8 mouse cellular contexts compared by ENCODE assay signal in the genomic region with DNA sequence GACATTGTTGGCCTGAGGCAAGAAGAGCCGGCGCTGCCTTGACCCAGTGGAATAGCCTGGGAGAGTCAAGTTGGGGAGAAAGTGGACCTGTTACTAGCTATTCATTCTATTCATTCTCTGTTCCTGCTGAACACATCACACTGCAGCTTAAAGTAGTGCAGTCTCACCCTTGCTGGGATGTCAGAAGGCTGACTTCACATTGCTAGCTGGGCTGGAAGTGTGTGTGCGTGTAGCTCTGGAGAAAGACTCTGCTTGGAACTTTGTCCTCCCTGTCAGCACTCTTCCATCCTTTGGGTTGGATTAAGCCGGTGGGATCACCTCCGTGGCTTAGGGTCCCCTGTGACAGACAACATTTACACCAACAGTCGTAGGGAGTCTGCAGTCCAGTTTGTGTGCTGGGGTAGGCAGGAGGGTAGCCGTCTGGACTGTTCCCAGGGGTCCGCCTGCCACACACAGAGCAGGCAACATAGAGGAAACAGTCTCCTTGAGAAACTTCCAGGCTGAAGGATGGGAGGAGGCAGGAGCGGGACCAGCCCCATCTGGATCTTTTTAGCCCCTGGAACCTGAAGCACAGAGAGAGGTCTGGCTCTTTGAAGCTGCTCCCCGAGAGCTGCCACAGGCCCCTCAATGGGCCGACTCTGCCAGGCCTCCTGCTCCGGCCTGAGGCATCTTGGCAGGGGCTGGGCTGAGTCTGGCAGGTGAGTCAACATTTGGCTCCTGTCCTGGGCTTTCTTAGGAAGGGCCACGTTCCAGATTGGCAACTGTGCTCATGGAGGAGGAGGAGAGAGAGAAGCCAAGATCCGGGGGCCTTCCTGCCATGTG.
DNase-seq lines count a peak whose midpoint lies in the region; ATAC-seq and TF ChIP-seq lines count a peak whose summit lies in the region.

No protein-coding gene starts in this region.

- no peak overlapping the region for H3K9ac ChIP-seq in midbrain, postnatal 0 days (replicated peaks; ENCODE audit: low read length, poor library complexity, severe bottlenecking)
- no peak overlapping the region for H3K9ac ChIP-seq in midbrain, embryonic 11.5 days (ENCODE audit: low read length)
- H3K9ac ChIP-seq in forebrain, embryonic 16.5 days (replicated peaks; ENCODE audit: low read depth, low read length): no peak overlapping the region
- no peak overlapping the region for H3K9ac ChIP-seq in midbrain, embryonic 15.5 days

- H3K4me3 ChIP-seq in midbrain, postnatal 0 days (ENCODE audit: low read depth, low read length): no peak overlapping the region
- no peak overlapping the region for H3K4me3 ChIP-seq in midbrain, embryonic 11.5 days (ENCODE audit: low read depth, low read length)
- H3K4me3 ChIP-seq in forebrain, embryonic 16.5 days (replicated peaks; ENCODE audit: low read length): no peak overlapping the region
- H3K4me3 ChIP-seq in midbrain, embryonic 15.5 days: no peak overlapping the region

- peaks cover 2% of the 10 kb centered on the region; the same call in 1 of the 2 replicates for H3K27me3 ChIP-seq in midbrain, postnatal 0 days (ENCODE audit: insufficient read depth, low read length)
- no peaks in the 10 kb centered on the region for H3K27me3 ChIP-seq in midbrain, embryonic 11.5 days (ENCODE audit: control insufficient read depth, insufficient read depth, low read length)
- H3K27me3 ChIP-seq in forebrain, embryonic 16.5 days (replicated peaks; ENCODE audit: control insufficient read depth, insufficient read depth, low read length): no peaks in the 10 kb centered on the region
- peaks cover 2% of the 10 kb centered on the region; the same call in 1 of the 2 replicates for H3K27me3 ChIP-seq in midbrain, embryonic 15.5 days (replicated peaks)

- no peak overlapping the region for H3K27ac ChIP-seq in midbrain, postnatal 0 days (ENCODE audit: low read depth, low read length)
- no peak overlapping the region for H3K27ac ChIP-seq in midbrain, embryonic 11.5 days (ENCODE audit: low read depth, low read length)
- H3K27ac ChIP-seq in forebrain, embryonic 16.5 days (ENCODE audit: low read length): peak overlapping the region; percentile 37
- no peak overlapping the region for H3K27ac ChIP-seq in midbrain, embryonic 15.5 days

- H3K4me2 ChIP-seq in midbrain, postnatal 0 days (ENCODE audit: low read depth, low read length, poor library complexity, severe bottlenecking): no peak overlapping the region
- H3K4me2 ChIP-seq in midbrain, embryonic 11.5 days: no peak overlapping the region
- H3K4me2 ChIP-seq in forebrain, embryonic 16.5 days (ENCODE audit: low read length): no peak overlapping the region
- no peak overlapping the region for H3K4me2 ChIP-seq in midbrain, embryonic 15.5 days

- WGBS in midbrain, postnatal 0 days: 57% methylated on average over 14 of the region's 14 CpGs
- WGBS in midbrain, embryonic 11.5 days: 61% methylated on average over 14 of the region's 14 CpGs
- 37% methylated on average over 14 of the region's 14 CpGs for WGBS in forebrain, embryonic 16.5 days
- WGBS in midbrain, embryonic 15.5 days: 64% methylated on average over 13 of the region's 14 CpGs

- H3K9me3 ChIP-seq in midbrain, postnatal 0 days (ENCODE audit: low read length): no peaks in the 10 kb centered on the region
- no peaks in the 10 kb centered on the region for H3K9me3 ChIP-seq in midbrain, embryonic 11.5 days (ENCODE audit: control insufficient read depth, low read length)
- no peaks in the 10 kb centered on the region for H3K9me3 ChIP-seq in forebrain, embryonic 16.5 days (ENCODE audit: control insufficient read depth, low read length)
- no peaks in the 10 kb centered on the region for H3K9me3 ChIP-seq in midbrain, embryonic 15.5 days

- no peaks in the 10 kb centered on the region; the same call in 1 of the 2 replicates for H3K4me1 ChIP-seq in midbrain, postnatal 0 days (ENCODE audit: insufficient read depth, low read length)
- peaks cover 8% of the 10 kb centered on the region for H3K4me1 ChIP-seq in midbrain, embryonic 11.5 days (ENCODE audit: control insufficient read depth, insufficient read depth, low read length)
- H3K4me1 ChIP-seq in forebrain, embryonic 16.5 days (replicated peaks; ENCODE audit: control insufficient read depth, insufficient read depth, low read length): peaks cover 19% of the 10 kb centered on the region
- peaks cover 15% of the 10 kb centered on the region for H3K4me1 ChIP-seq in midbrain, embryonic 15.5 days

- no peak; the same call in 1 of the 2 replicates for ATAC-seq in midbrain, postnatal 0 days (ENCODE audit: low FRiP score)
- ATAC-seq in midbrain, embryonic 11.5 days (ENCODE audit: low FRiP score): no peak
- peak; percentile 89 for ATAC-seq in forebrain, embryonic 16.5 days
- no peak for ATAC-seq in megakaryocyte progenitor cell, adult 5-6 weeks (replicated peaks; ENCODE audit: poor library complexity)
- no peak for ATAC-seq in midbrain, embryonic 15.5 days (replicated peaks)

- DNase-seq in midbrain, postnatal 0 days (ENCODE audit: low spot score): peak; percentile 76
- no peak for DNase-seq in midbrain, embryonic 11.5 days (ENCODE audit: low spot score, missing footprints)
- DNase-seq in cerebellum, adult 11 months: peak; percentile 89
- peak; percentile 22 for DNase-seq in kidney, adult 9 months
- peak; percentile 51 for DNase-seq in ovary, adult 18-20 months (ENCODE audit: low spot score)

- no peak for TF ChIP-seq CTCF in midbrain, postnatal 0 days (IDR thresholded peaks at IDR 0.05)

- H3K36me3 ChIP-seq in midbrain, postnatal 0 days (ENCODE audit: insufficient read depth, low read length): no peaks in the 10 kb centered on the region
- no peaks in the 10 kb centered on the region for H3K36me3 ChIP-seq in midbrain, embryonic 11.5 days (ENCODE audit: control insufficient read depth, insufficient read depth, low read length)
- H3K36me3 ChIP-seq in forebrain, embryonic 16.5 days (ENCODE audit: control insufficient read depth, insufficient read depth): no peaks in the 10 kb centered on the region
- no peaks in the 10 kb centered on the region for H3K36me3 ChIP-seq in midbrain, embryonic 15.5 days (replicated peaks)
